ENCODE assay signal across 9 mouse cellular contexts in the genomic region with DNA sequence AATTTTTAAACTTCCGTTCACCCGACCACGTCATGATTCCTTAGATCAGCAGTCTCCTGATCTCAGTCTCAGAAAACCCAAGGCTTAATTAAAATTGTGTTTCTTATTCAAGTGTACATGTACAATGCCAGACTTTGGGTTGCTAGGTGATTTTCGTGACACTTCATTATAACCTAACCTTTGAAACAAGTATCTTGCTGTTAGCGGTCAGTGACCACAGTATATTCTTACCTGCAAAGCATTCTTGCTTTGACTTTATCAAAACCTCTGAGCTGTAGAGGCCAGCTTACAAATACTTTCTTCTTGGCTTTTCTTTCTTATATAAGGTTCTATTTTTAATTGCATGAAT. TPM values are rescaled to one million over a fixed set of nuclear protein-coding genes. Genes with fewer than 3 reads are reported as not detected.
DNase-seq lines count a peak whose midpoint lies in the region; ATAC-seq and TF ChIP-seq lines count a peak whose summit lies in the region.
"Had no signal": no experiment of that assay in that cellular context is flagged by ENCODE, and none has a peak within 500 bp of the region (broad histone marks: within the 10 kb centered on the region; RNA-seq: fewer than 3 reads in every experiment).

No protein-coding gene starts in this region.

- no peaks in the 10 kb centered on the region for H3K9me3 ChIP-seq in lung, postnatal 0 days (ENCODE audit: low read length)
- H3K9me3 ChIP-seq in forebrain, embryonic 12.5 days, result no peaks in the 10 kb centered on the region
- H3K9me3 ChIP-seq in limb, embryonic 11.5 days (ENCODE audit: control insufficient read depth, low read length), result no peaks in the 10 kb centered on the region

- H3K27ac ChIP-seq in lung, postnatal 0 days (ENCODE audit: low read length), result no peak overlapping the region
- peak overlapping the region; percentile 86 for H3K27ac ChIP-seq in forebrain, embryonic 12.5 days
- 0 out of 2 replicates have a peak overlapping the region, but pooled peaks have one; percentile 76 for H3K27ac ChIP-seq in limb, embryonic 11.5 days (replicated peaks; ENCODE audit: low read depth, low read length)
- H3K27ac ChIP-seq in olfactory bulb, adult 2 months (ENCODE audit: insufficient read depth, low read depth, low read length), result peak overlapping the region; percentile 82

- peaks cover 4% of the 10 kb centered on the region; the same call in 1 of the 2 replicates for H3K4me1 ChIP-seq in lung, postnatal 0 days (ENCODE audit: insufficient read depth, low read depth, low read length)
- no peaks in the 10 kb centered on the region; the same call in 1 of the 2 replicates for H3K4me1 ChIP-seq in lung, adult 2 months (ENCODE audit: control insufficient read depth, insufficient read depth, low read length)
- peaks cover 19% of the 10 kb centered on the region for H3K4me1 ChIP-seq in forebrain, embryonic 12.5 days
- 0 out of 2 replicates have a peak, but pooled peaks cover 2% of the 10 kb centered on the region for H3K4me1 ChIP-seq in limb, embryonic 11.5 days (ENCODE audit: control insufficient read depth, insufficient read depth, low read length)
- no peaks in the 10 kb centered on the region for H3K4me1 ChIP-seq in olfactory bulb, adult 2 months (ENCODE audit: control insufficient read depth, insufficient read depth, low read length)

- no peak for TF ChIP-seq CTCF in lung, postnatal 0 days (IDR thresholded peaks at IDR 0.05)
- TF ChIP-seq CTCF in lung, adult 2 months (IDR thresholded peaks at IDR 0.05; ENCODE audit: insufficient read depth, low read length), result no peak
- no peak for TF ChIP-seq CTCF in olfactory bulb, adult 2 months (IDR thresholded peaks at IDR 0.05; ENCODE audit: insufficient read depth, low read depth, low read length)

- no peaks in the 10 kb centered on the region for H3K36me3 ChIP-seq in lung, postnatal 0 days (ENCODE audit: insufficient read depth, low read length)
- no peaks in the 10 kb centered on the region for H3K36me3 ChIP-seq in forebrain, embryonic 12.5 days (replicated peaks)
- H3K36me3 ChIP-seq in limb, embryonic 11.5 days (ENCODE audit: control insufficient read depth, insufficient read depth, low read length), result no peaks in the 10 kb centered on the region

- TF ChIP-seq EP300 in lung, postnatal 0 days (IDR thresholded peaks at IDR 0.05), result no peak

- H3K27me3 ChIP-seq in lung, postnatal 0 days (replicated peaks; ENCODE audit: insufficient read depth, low read length), result no peaks in the 10 kb centered on the region
- H3K27me3 ChIP-seq in forebrain, embryonic 12.5 days, result no peaks in the 10 kb centered on the region
- H3K27me3 ChIP-seq in limb, embryonic 11.5 days (ENCODE audit: control insufficient read depth, insufficient read depth, low read length), result no peaks in the 10 kb centered on the region

- TF ChIP-seq POLR2A in lung, adult 2 months (IDR thresholded peaks at IDR 0.05; ENCODE audit: borderline replicate concordance, extremely low read depth, low read depth, low read length), result no peak
- TF ChIP-seq POLR2A in olfactory bulb, adult 2 months (IDR thresholded peaks at IDR 0.05; ENCODE audit: insufficient read depth, low read depth, low read length), result no peak

- H3K4me2 ChIP-seq in lung, postnatal 0 days (replicated peaks; ENCODE audit: low read depth, low read length), result peak overlapping the region; percentile 83
- H3K4me2 ChIP-seq in forebrain, embryonic 12.5 days, result peak overlapping the region; percentile 54
- peak overlapping the region; percentile 65 for H3K4me2 ChIP-seq in limb, embryonic 11.5 days (ENCODE audit: low read depth, severe bottlenecking)

- intact Hi-C loops in gastrocnemius, postnatal 14 days (cut with DNase I; ENCODE audit: low total_unique reads), result loop anchor here (10.0 kb wide), 1 partner anchor 118 kb away; no protein-coding TSS in a partner anchor

- DNase-seq in lung, postnatal 0 days (ENCODE audit: low spot score), result no peak
- DNase-seq in lung, adult 2 months, result no peak
- DNase-seq in limb, embryonic 11.5 days (ENCODE audit: low spot score), result no peak
- no peak for DNase-seq in gastrocnemius, postnatal 14 days
- no peak for DNase-seq in urinary bladder, postnatal 36 days (ENCODE audit: low spot score in 2 of 2)
- no peak for DNase-seq in frontal cortex, postnatal 36 days (ENCODE audit: low spot score in 2 of 2)

- H3K9ac ChIP-seq in lung, postnatal 0 days (replicated peaks; ENCODE audit: low read depth), result no peak overlapping the region
- H3K9ac ChIP-seq in forebrain, embryonic 12.5 days, result peak overlapping the region; percentile 94; the same call in 1 of the 2 replicates
- peak overlapping the region; percentile 63 for H3K9ac ChIP-seq in limb, embryonic 11.5 days (ENCODE audit: low read length)

- no peak for ATAC-seq in lung, postnatal 0 days
- ATAC-seq in forebrain, embryonic 12.5 days (ENCODE audit: low FRiP score), result peak; percentile 18
- no peak for ATAC-seq in limb, embryonic 11.5 days (ENCODE audit: insufficient number of reproducible peaks, low FRiP score, low TSS enrichment, low read depth)

- 26% methylated on average over 5 of the region's 5 CpGs for WGBS in lung, postnatal 0 days
- 32% methylated on average over 5 of the region's 5 CpGs for WGBS in lung, adult 2 months
- 24% methylated on average over 5 of the region's 5 CpGs for WGBS in forebrain, embryonic 12.5 days
- WGBS in limb, embryonic 11.5 days, result 34% methylated on average over 5 of the region's 5 CpGs
- 14% methylated on average over 5 of the region's 5 CpGs for WGBS in olfactory bulb, adult 2 months

- H3K4me3 ChIP-seq in lung, postnatal 0 days (ENCODE audit: low read depth, low read length), result peak overlapping the region; percentile 74
- H3K4me3 ChIP-seq in lung, adult 2 months (replicated peaks; ENCODE audit: extremely low read depth, low read depth, low read length), result no peak overlapping the region
- peak overlapping the region; percentile 78 for H3K4me3 ChIP-seq in forebrain, embryonic 12.5 days (replicated peaks)
- H3K4me3 ChIP-seq in limb, embryonic 11.5 days (ENCODE audit: low read depth, low read length), result peak overlapping the region; percentile 91
- no peak overlapping the region; the same call in 1 of the 2 replicates for H3K4me3 ChIP-seq in olfactory bulb, adult 2 months (ENCODE audit: insufficient read depth, low read depth, low read length)

RNA-seq across cellular contexts. Expression of gene Scoc, which starts 15.2 kb away (rescaled TPM):
- 80.5 and 95.1 TPM in 2 replicates for polyA plus RNA-seq in lung, postnatal 0 days (2015; fragmentation: Nextera tagmentation; extraction: Ambion mirVana)
- 9.7 and 12.6 TPM in 2 replicates for polyA plus RNA-seq in lung, adult 2 months (2012; rRNA removed)
- polyA plus RNA-seq in forebrain, embryonic 12.5 days (2016; fragmentation: Nextera tagmentation; extraction: Ambion mirVana), result 167 and 176 TPM in 2 replicates
- 117 and 124 TPM in 2 replicates for polyA plus RNA-seq in limb, embryonic 11.5 days (2014; fragmentation: Nextera tagmentation; extraction: Ambion mirVana)
- polyA plus RNA-seq in olfactory bulb, adult 2 months (2012; ENCODE audit: insufficient read depth, insufficient read length, low replicate concordance, missing spikeins), result not detected in 2 replicates
- 10 to 100 TPM; 36.4 to 41.2 TPM for total RNA-seq in gastrocnemius, postnatal 14 days (2021)

RNA-seq across cellular contexts. Expression of gene Clgn, which starts 53.4 kb away (rescaled TPM):
- polyA plus RNA-seq in lung, postnatal 0 days (2015; fragmentation: Nextera tagmentation; extraction: Ambion mirVana), result 0.07 and 0.11 TPM in 2 replicates
- not detected in 2 replicates for polyA plus RNA-seq in lung, adult 2 months (2012; rRNA removed)
- 6.3 and 6.8 TPM in 2 replicates for polyA plus RNA-seq in forebrain, embryonic 12.5 days (2016; fragmentation: Nextera tagmentation; extraction: Ambion mirVana)
- polyA plus RNA-seq in limb, embryonic 11.5 days (2014; fragmentation: Nextera tagmentation; extraction: Ambion mirVana), result 2.5 and 2.7 TPM in 2 replicates
- polyA plus RNA-seq in olfactory bulb, adult 2 months (2012; ENCODE audit: insufficient read depth, insufficient read length, low replicate concordance, missing spikeins), result not detected in 2 replicates
- not detected for total RNA-seq in gastrocnemius, postnatal 14 days (2021)
- polyA plus RNA-seq: small intestine, adult 2 months had no signal

Comparison
In these comparisons a context has a peak if more than half of its experiments do, and no peak if none do; other contexts are left out.
1. H3K4me3 ChIP-seq: peak in lung, postnatal 0 days (single experiment), forebrain, embryonic 12.5 days (single experiment) and limb, embryonic 11.5 days (single experiment); none in lung, adult 2 months (single experiment) and olfactory bulb, adult 2 months (single experiment).
2. Peak in every context shown above with its lines, with median percentiles within 50 percentile points of each other: H3K4me2 ChIP-seq.